31 mouse cellular contexts compared by ENCODE assay signal in genomic region chr16:9303134-9303533, GRCm38 (mm10).
"Had no signal": no experiment of that assay in that cellular context is flagged by ENCODE, and none has a peak within 500 bp of the region (broad histone marks: within the 10 kb centered on the region; RNA-seq: fewer than 3 reads in every experiment).

No protein-coding gene starts in this region.

- H3K9ac ChIP-seq: heart, embryonic 12.5 days; heart, embryonic 13.5 days; heart, embryonic 15.5 days; hindbrain, embryonic 12.5 days; hindbrain, embryonic 13.5 days; hindbrain, embryonic 14.5 days; hindbrain, embryonic 15.5 days; intestine, embryonic 15.5 days; kidney, embryonic 15.5 days had no signal

- H3K27me3 ChIP-seq: heart, embryonic 12.5 days; heart, embryonic 13.5 days; heart, embryonic 15.5 days; hindbrain, embryonic 12.5 days; hindbrain, embryonic 13.5 days; hindbrain, embryonic 15.5 days; intestine, embryonic 15.5 days; kidney, embryonic 15.5 days had no signal

- H3K27ac ChIP-seq: heart, embryonic 13.5 days; heart, embryonic 15.5 days; hindbrain, embryonic 10.5 days; hindbrain, embryonic 12.5 days; hindbrain, embryonic 13.5 days; hindbrain, embryonic 14.5 days; hindbrain, embryonic 15.5 days; hindbrain, postnatal 0 days; intestine, embryonic 15.5 days; kidney, embryonic 15.5 days; kidney, postnatal 0 days; layer of hippocampus, adult 2 months; left cerebral cortex, adult 2 months had no signal

- H3K4me2 ChIP-seq: heart, embryonic 11.5 days; heart, embryonic 12.5 days; heart, embryonic 13.5 days; heart, embryonic 15.5 days; hindbrain, embryonic 12.5 days; hindbrain, embryonic 13.5 days; hindbrain, embryonic 14.5 days; hindbrain, embryonic 15.5 days; intestine, embryonic 15.5 days; kidney, embryonic 15.5 days had no signal

- DNase-seq: heart, postnatal 10 days; heart, postnatal 14 days; heart, postnatal 36 days; heart, postnatal 4 days; kidney, adult 11 months; kidney, adult 18-20 months; kidney, adult 2 months; kidney, adult 8-10 months; kidney, adult 9 months; kidney, postnatal 10 days; kidney, postnatal 14 days; kidney, postnatal 25 days; kidney, postnatal 36 days; kidney, postnatal 4 days; layer of hippocampus, adult 9-11 months; layer of hippocampus, postnatal 36 days had no signal

- H3K4me3 ChIP-seq: heart, embryonic 12.5 days; heart, embryonic 13.5 days; heart, embryonic 15.5 days; hindbrain, embryonic 10.5 days; hindbrain, embryonic 12.5 days; hindbrain, embryonic 13.5 days; hindbrain, embryonic 15.5 days; intestine, embryonic 15.5 days; kidney, embryonic 15.5 days; layer of hippocampus, adult 2 months; left cerebral cortex, adult 2 months had no signal

- H3K4me1 ChIP-seq: heart, embryonic 12.5 days; heart, embryonic 13.5 days; heart, embryonic 15.5 days; hindbrain, embryonic 10.5 days; hindbrain, embryonic 12.5 days; hindbrain, embryonic 13.5 days; hindbrain, embryonic 15.5 days; intestine, embryonic 15.5 days; kidney, embryonic 15.5 days had no signal

- H3K9me3 ChIP-seq: heart, embryonic 12.5 days; heart, embryonic 13.5 days; heart, embryonic 15.5 days; hindbrain, embryonic 10.5 days; hindbrain, embryonic 12.5 days; hindbrain, embryonic 13.5 days; hindbrain, embryonic 15.5 days; intestine, embryonic 15.5 days; kidney, embryonic 15.5 days had no signal

- H3K36me3 ChIP-seq: heart, embryonic 12.5 days; heart, embryonic 13.5 days; heart, embryonic 15.5 days; hindbrain, embryonic 10.5 days; hindbrain, embryonic 12.5 days; hindbrain, embryonic 13.5 days; hindbrain, embryonic 15.5 days; intestine, embryonic 15.5 days; kidney, embryonic 15.5 days had no signal
